Mouse (Mus musculus): ENCODE data around the gene Gjb3. TPM values are rescaled to one million over a fixed set of nuclear protein-coding genes. Genes with fewer than 3 reads are reported as not detected.
A peak's percentile ranks its signal among the peaks of the same experiment; 100 is the strongest.

Gjb3 gene
- polyA plus RNA-seq, 1 experiment from 2014 or later = 1.4 TPM

DNA sequence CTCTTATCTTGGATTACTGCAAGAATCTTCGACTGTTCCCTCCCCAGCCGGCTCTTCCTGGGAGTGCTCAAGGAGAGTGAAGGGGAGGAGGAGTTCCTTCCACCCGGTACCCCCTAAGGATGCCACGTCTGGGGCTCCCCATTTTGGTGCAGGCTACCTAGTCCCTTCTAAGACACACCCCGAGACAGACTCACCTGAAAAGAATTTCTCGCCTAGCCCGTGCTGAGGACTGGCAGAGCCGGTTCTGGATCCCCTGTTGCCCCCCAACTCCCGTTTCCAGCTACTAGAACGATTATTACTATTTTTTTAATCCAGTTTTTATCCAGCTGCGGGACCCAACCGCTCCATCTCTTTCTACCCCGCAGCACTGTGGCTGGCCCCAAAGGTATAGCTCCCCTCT lies 893 bp downstream of the Gjb3 start:
- Histone ChIP-seq H3K9me3 (replicated peaks) (no peaks in the 10 kb centered on the region), H3K4me1 (peaks cover 25% of the 10 kb centered on the region), H3K27me3 (peaks cover 84% of the 10 kb centered on the region), H3K36me3 (no peaks in the 10 kb centered on the region), H3K4me2 (peak overlapping the region; percentile 55), H3K27ac (no peak overlapping the region), H3K9ac (no peak overlapping the region), H3K4me3 (replicated peaks) (peak overlapping the region; percentile 21)
- ATAC-seq (replicated peaks; ENCODE audit: low FRiP score) = no peak
- 1% methylated on average over 13 of the region's 13 CpGs for WGBS

DNA sequence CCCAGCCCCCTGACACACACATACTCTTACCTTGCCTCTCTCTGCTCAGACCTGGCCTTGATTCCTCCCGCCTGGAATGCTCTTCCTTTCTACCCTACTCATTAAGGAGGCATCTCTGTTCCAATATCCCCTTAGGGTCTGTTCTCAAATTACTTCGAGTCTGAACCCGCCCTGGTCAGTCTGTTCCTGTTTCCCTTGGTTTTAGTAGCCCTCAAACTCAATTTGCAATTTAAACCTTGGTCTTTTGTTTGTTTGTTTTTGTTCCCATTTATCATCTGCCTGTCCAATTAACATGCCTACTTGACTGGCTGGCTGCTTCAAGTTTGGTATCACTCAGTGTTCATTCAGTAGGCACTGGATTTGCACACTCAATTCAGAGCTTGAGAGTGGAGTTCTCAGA lies 1.6 kb downstream of the Gjb3 start:
- Histone ChIP-seq H3K9ac (no peak overlapping the region), H3K4me2 (no peak overlapping the region), H3K36me3 (no peaks in the 10 kb centered on the region), H3K27ac (no peak overlapping the region), H3K4me3 (replicated peaks) (no peak overlapping the region), H3K4me1 (peaks cover 29% of the 10 kb centered on the region), H3K27me3 (peaks cover 81% of the 10 kb centered on the region), H3K9me3 (replicated peaks) (no peaks in the 10 kb centered on the region)
- no peak for ATAC-seq (replicated peaks; ENCODE audit: low FRiP score)
- WGBS = 0% methylated on average over 3 of the region's 3 CpGs

DNA sequence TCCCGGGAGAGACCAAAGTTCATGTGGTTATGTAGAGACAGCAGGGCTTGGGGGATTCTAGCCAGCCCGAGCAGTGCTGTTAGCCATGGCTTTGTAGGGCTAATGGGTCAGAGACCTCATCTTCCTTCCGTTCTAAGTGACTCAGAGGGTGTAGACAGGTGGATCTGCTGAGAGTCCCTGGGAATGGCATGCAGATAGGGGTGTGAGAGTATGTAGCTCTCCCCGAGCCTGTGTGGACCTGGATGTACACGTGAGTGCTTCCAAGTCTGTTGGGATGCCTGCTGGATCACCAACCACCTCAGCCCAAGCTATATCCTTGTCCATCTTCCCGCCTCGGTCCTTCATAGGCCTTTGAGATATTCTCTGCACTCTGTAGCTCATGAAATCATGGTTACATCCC lies 2.3 kb downstream of the Gjb3 start:
- no peaks in the 10 kb centered on the region for H3K9me3 ChIP-seq (replicated peaks)
- peaks cover 79% of the 10 kb centered on the region for H3K27me3 ChIP-seq
- no peak overlapping the region for H3K9ac ChIP-seq
- no peak overlapping the region for H3K4me3 ChIP-seq (replicated peaks)
- H3K36me3 ChIP-seq = no peaks in the 10 kb centered on the region
- no peak for ATAC-seq (replicated peaks; ENCODE audit: low FRiP score)
- no peak overlapping the region for H3K4me2 ChIP-seq
- H3K4me1 ChIP-seq = peaks cover 29% of the 10 kb centered on the region
- H3K27ac ChIP-seq = no peak overlapping the region
- WGBS = 69% methylated on average over 7 of the region's 7 CpGs

DNA sequence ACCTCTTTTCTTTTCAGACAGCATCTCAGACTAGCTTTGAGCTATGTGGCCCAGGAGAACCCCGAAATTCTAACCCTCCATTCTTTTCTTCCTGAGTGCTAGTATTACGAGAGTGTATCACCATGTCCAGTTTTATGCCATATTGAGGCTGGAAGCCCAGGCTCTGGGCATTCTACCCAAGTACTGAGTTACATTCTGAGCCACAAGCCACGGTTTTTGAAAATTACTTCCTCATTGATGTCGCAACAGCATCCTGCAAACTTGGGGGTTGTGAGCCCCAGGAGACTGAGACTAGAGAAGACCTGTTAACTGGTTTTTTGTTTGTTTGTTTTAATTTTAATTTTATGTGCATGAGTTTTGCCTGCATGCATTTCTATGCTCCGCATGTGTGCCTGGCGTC lies 2.9 kb downstream of the Gjb3 start:
- no peak for ATAC-seq (replicated peaks; ENCODE audit: low FRiP score)
- no peaks in the 10 kb centered on the region for H3K36me3 ChIP-seq
- 72% methylated on average over 6 of the region's 6 CpGs for WGBS
- no peak overlapping the region for H3K9ac ChIP-seq
- no peak overlapping the region for H3K4me3 ChIP-seq (replicated peaks)
- H3K4me2 ChIP-seq = no peak overlapping the region
- H3K27ac ChIP-seq = no peak overlapping the region
- peaks cover 29% of the 10 kb centered on the region for H3K4me1 ChIP-seq
- H3K27me3 ChIP-seq = peaks cover 74% of the 10 kb centered on the region
- H3K9me3 ChIP-seq (replicated peaks) = no peaks in the 10 kb centered on the region

DNA sequence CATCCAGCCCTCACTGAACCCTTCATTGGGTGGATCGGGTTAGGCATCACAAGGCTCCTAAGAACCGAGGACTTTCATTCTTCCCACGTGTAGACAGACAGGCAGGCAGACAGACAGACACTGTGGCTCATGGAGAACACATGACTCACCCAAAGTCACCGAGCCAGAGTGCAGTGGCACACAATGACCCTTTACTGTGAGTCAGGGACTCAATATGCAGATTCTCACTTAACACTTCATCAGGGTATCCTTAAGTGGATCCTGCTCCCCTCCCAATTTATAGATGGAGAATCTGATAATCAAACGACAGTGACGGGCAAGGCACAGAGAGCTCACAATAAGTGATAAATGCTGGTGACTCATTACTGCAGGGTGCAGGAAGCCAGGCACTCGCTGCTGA lies 3.4 kb downstream of the Gjb3 start:
- peaks cover 69% of the 10 kb centered on the region for H3K27me3 ChIP-seq
- no peaks in the 10 kb centered on the region for H3K36me3 ChIP-seq
- no peak overlapping the region for H3K27ac ChIP-seq
- H3K9me3 ChIP-seq (replicated peaks) = no peaks in the 10 kb centered on the region
- no peak overlapping the region for H3K9ac ChIP-seq
- no peak for ATAC-seq (replicated peaks; ENCODE audit: low FRiP score)
- H3K4me1 ChIP-seq = peaks cover 29% of the 10 kb centered on the region
- WGBS = 57% methylated on average over 7 of the region's 7 CpGs
- no peak overlapping the region for H3K4me2 ChIP-seq
- H3K4me3 ChIP-seq (replicated peaks) = no peak overlapping the region

DNA sequence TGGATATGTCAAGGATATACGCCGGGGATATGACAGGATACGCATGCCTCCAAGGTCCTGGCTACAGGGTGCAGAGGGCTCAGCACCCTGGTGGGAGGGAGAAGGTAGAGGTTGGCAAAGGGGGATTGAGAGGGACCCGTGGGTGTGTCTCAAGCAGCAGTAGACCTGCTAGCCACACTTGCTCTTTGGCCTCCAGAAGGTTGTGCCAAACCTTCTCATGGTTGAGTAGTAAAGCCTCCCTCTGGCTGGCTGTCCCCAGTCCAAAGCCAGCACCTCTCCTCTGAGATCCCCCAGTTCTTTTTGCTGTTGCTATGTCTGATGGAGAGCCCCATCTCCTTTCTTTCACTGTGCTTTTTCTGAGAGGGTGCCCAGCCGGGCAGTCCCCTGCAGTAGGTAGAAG lies 5.4 kb downstream of the Gjb3 start:
- no peak overlapping the region for H3K9ac ChIP-seq
- no peak overlapping the region for H3K4me2 ChIP-seq
- no peak for ATAC-seq (replicated peaks; ENCODE audit: low FRiP score)
- no peak overlapping the region for H3K4me3 ChIP-seq (replicated peaks)
- H3K4me1 ChIP-seq = peaks cover 16% of the 10 kb centered on the region
- 85% methylated on average over 5 of the region's 5 CpGs for WGBS
- H3K27ac ChIP-seq = no peak overlapping the region
- H3K27me3 ChIP-seq = peaks cover 56% of the 10 kb centered on the region
- H3K9me3 ChIP-seq (replicated peaks) = no peaks in the 10 kb centered on the region
- H3K36me3 ChIP-seq = no peaks in the 10 kb centered on the region

DNA sequence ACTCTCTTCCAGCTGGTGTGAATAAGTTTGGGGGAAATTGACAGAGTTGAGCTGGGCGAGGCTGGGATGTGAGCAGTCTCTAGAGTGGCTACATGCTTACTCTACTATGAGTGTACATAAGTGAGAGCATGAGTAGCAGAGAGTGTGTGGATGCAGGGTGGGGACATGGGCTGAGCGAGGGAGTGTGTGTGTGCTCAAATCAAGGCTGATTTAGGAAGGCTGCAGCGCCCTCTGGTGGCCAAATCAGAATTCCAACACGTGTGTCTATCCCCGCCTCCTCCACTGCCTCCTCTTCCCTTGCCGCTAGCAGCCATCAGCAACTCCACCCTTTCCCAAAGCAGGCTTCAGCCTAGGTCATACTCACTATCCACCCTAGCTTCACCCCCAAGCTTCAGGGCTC lies 5.9 kb downstream of the Gjb3 start:
- Histone ChIP-seq H3K27me3 (peaks cover 56% of the 10 kb centered on the region), H3K4me2 (no peak overlapping the region), H3K36me3 (no peaks in the 10 kb centered on the region), H3K9me3 (replicated peaks) (no peaks in the 10 kb centered on the region), H3K4me1 (peaks cover 11% of the 10 kb centered on the region), H3K4me3 (replicated peaks) (no peak overlapping the region), H3K9ac (no peak overlapping the region), H3K27ac (no peak overlapping the region)
- WGBS = 9% methylated on average over 6 of the region's 6 CpGs
- 0 out of 2 replicates have a peak, but pooled peaks have one; percentile 27 for ATAC-seq (replicated peaks; ENCODE audit: low FRiP score)

DNA sequence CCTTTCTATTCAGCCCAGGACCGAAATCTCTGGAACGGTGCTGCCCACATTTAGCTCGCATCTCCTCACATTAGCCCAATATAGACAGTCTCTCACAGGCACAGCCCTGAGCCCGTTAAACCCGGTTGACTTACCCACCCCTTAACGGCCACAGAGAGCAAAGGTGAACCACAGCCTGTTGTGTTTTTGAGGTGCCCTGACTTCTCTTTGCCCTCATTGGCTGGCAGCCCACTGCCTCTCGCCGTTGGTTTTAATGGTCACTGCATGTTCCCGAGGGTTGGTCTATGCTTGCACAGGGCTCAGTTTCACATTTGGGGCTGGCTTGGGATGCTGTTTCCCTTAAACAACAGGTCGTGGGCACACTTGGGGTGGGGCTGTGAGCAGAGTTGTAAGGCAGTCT lies 6.3 kb downstream of the Gjb3 start:
- H3K4me1 ChIP-seq = peaks cover 7% of the 10 kb centered on the region
- no peak for ATAC-seq (replicated peaks; ENCODE audit: low FRiP score)
- H3K9me3 ChIP-seq (replicated peaks) = no peaks in the 10 kb centered on the region
- H3K36me3 ChIP-seq = no peaks in the 10 kb centered on the region
- H3K27me3 ChIP-seq = peaks cover 52% of the 10 kb centered on the region
- no peak overlapping the region for H3K9ac ChIP-seq
- no peak overlapping the region for H3K4me2 ChIP-seq
- H3K27ac ChIP-seq = no peak overlapping the region
- WGBS = 70% methylated on average over 10 of the region's 10 CpGs
- H3K4me3 ChIP-seq (replicated peaks) = no peak overlapping the region

DNA sequence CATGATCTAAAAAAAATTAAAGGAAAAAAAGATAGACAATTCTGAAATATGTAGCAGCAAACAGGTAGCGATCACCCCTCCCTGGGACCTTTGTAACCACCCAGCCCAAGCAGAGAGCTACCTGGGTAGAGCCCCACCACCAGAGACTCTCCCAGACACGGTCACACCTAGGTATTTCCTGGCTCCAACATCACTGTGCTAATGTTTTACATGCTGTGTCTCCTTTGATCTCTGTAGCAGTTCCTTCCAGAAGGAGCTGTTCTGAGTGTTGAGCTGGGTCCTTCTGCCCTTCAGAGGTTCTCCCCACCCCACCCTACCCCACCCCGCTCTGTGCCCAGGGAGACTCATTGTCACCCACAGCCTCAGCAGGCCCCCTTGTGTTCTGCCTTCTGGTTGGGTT lies 7.0 kb downstream of the Gjb3 start:
- peaks cover 47% of the 10 kb centered on the region for H3K27me3 ChIP-seq
- H3K4me3 ChIP-seq (replicated peaks) = no peak overlapping the region
- no peaks in the 10 kb centered on the region for H3K36me3 ChIP-seq
- no peak overlapping the region for H3K9ac ChIP-seq
- ATAC-seq (replicated peaks; ENCODE audit: low FRiP score) = no peak
- H3K4me2 ChIP-seq = no peak overlapping the region
- WGBS = 61% methylated on average over 3 of the region's 3 CpGs
- no peaks in the 10 kb centered on the region for H3K9me3 ChIP-seq (replicated peaks)
- no peak overlapping the region for H3K27ac ChIP-seq
- peaks cover 4% of the 10 kb centered on the region; the same call in 1 of the 2 replicates for H3K4me1 ChIP-seq

DNA sequence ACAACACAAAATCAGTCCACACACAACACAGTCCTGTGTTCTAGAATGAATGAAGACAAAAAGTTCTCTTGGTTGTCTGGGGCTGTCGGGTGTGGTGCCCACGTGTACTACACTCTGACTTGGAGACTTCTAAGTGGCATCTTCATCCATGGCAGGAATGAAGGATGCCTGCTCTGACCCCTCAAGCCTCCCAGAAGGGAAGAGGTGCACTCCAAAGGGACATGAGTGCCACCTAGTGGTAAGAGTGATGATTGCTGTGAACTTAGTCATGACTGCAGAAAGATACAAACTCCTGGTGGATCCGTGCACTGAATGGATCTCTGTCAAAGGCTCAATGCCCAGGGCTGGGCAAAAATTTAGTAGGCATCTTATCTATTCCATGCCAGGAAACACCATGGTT lies 11.0 kb downstream of the Gjb3 start:
- Histone ChIP-seq H3K9ac (no peak overlapping the region), H3K4me1 (peaks cover 2% of the 10 kb centered on the region; the same call in 1 of the 2 replicates), H3K36me3 (no peaks in the 10 kb centered on the region), H3K9me3 (replicated peaks) (no peaks in the 10 kb centered on the region), H3K27ac (no peak overlapping the region), H3K4me3 (replicated peaks) (no peak overlapping the region), H3K4me2 (no peak overlapping the region), H3K27me3 (peaks cover 21% of the 10 kb centered on the region)
- WGBS = 8% methylated on average over 3 of the region's 3 CpGs
- no peak for ATAC-seq (replicated peaks; ENCODE audit: low FRiP score)

DNA sequence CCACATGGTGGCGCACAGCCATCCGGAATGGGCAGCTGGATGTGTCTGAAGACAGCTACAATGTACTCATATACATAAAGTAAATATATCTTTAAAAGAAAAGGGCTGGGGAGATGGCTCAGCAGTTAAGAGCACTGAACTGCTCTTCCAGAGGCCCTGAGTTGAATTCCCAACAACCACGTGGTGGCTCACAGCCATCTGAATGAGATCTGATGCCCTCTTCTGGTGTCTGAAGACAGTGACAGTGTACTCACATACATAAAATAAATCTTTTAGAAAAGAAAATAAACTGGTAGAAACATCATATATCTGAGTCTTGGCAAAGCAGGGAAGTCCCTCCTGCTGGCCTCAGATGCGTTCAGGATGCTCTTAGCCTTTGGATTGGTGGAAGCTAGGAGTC lies 13.5 kb downstream of the Gjb3 start:
- no peaks in the 10 kb centered on the region for H3K36me3 ChIP-seq
- no peak overlapping the region for H3K9ac ChIP-seq
- H3K4me2 ChIP-seq = no peak overlapping the region
- peaks cover 38% of the 10 kb centered on the region for H3K27me3 ChIP-seq
- H3K27ac ChIP-seq = no peak overlapping the region
- 54% methylated on average over 4 of the region's 4 CpGs for WGBS
- ATAC-seq (replicated peaks; ENCODE audit: low FRiP score) = no peak
- no peaks in the 10 kb centered on the region for H3K9me3 ChIP-seq (replicated peaks)
- no peak overlapping the region for H3K4me3 ChIP-seq (replicated peaks)
- peaks cover 13% of the 10 kb centered on the region; the same call in 1 of the 2 replicates for H3K4me1 ChIP-seq

DNA sequence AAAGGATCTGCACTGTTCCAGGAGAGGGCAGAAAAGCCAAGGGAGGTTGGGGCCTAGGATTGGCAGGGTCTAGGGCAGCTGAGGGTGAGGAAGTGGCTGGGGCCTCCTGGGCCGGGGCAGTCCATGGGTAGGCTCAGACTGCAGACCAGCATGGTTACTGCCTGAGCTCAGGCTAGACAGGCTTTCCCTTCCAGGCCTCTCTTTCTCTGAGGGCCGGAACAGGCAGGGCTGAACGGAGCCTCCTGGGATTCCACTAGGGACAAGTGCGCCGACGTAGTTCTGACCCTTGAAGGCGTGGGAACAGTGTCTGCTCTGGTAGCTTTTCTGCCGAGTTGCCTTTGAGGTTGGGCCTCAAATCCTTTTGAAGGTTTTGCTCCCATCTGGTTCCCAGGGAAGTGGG lies 14.9 kb downstream of the Gjb3 start:
- peaks cover 40% of the 10 kb centered on the region for H3K27me3 ChIP-seq
- H3K9me3 ChIP-seq (replicated peaks) = no peaks in the 10 kb centered on the region
- 79% methylated on average over 8 of the region's 8 CpGs for WGBS
- no peak overlapping the region for H3K9ac ChIP-seq
- no peak overlapping the region for H3K4me3 ChIP-seq (replicated peaks)
- no peak overlapping the region for H3K27ac ChIP-seq
- no peak for ATAC-seq (replicated peaks; ENCODE audit: low FRiP score)
- peaks cover 13% of the 10 kb centered on the region; the same call in 1 of the 2 replicates for H3K4me1 ChIP-seq
- H3K36me3 ChIP-seq = no peaks in the 10 kb centered on the region
- H3K4me2 ChIP-seq = no peak overlapping the region

DNA sequence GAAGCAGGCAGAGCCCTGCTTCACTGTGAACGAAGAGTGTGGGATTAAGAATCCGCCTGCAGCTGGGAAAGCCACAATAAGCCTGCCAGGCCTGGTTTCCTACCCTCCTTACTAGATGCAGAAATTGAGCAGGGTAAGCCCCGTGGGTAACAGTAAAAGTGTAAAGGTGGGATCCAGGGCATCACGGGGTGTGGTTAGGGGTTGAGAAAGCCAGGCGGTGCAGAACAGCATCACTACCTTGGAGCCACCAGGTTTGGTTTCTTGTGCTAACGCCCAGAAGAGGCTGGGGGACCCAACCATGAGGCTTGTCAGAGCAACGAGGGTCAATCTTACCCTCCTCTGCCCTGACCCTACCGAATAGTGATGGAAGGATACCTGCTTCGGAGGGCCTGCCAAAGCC lies 16.1 kb downstream of the Gjb3 start:
- peaks cover 30% of the 10 kb centered on the region for H3K27me3 ChIP-seq
- H3K4me3 ChIP-seq (replicated peaks) = peak overlapping the region; percentile 56; the same call in 1 of the 2 replicates
- H3K9ac ChIP-seq = no peak overlapping the region

More for the DNA sequence above, 16.1 kb downstream of the Gjb3 start:
- peak overlapping the region; percentile 95 for H3K4me2 ChIP-seq
- no peak for ATAC-seq (replicated peaks; ENCODE audit: low FRiP score)
- no peak overlapping the region for H3K27ac ChIP-seq
- 50% methylated on average over 9 of the region's 9 CpGs for WGBS
- no peaks in the 10 kb centered on the region for H3K9me3 ChIP-seq (replicated peaks)
- no peaks in the 10 kb centered on the region for H3K36me3 ChIP-seq
- peaks cover 13% of the 10 kb centered on the region; the same call in 1 of the 2 replicates for H3K4me1 ChIP-seq

Measured in kidney, embryonic 15.5 days (tissue).